Mouse (Mus musculus) embryonic facial prominence, embryonic 12.5 days (tissue): ENCODE measurements at regions not wholly inside any gene's neighbourhood (a gene's known extent, or its start where the extent isn't known, plus 50 kb on each side); places are given as distances from the start of the nearest gene placed in this dataset.

Experiments
- ATAC-seq: fragments of 200-750 bp; cut with Nextera tagmentation; 2 replicates; pipeline ENCODE4 v1.8.0; 2017; ENCODE audit not compliant: insufficient number of reproducible peaks, insufficient read depth, low FRiP score, low TSS enrichment
- H3K27ac ChIP-seq: fragments of 300-500 bp; sonication (generic); 2 replicates; pipeline ENCODE4 v1.5.1; 2016; ENCODE audit warnings: mild to moderate bottlenecking
- H3K27me3 ChIP-seq: fragments of 300-500 bp; sonication (generic); 2 replicates; pipeline ENCODE4 v1.6.1; 2016; ENCODE audit warnings: mild to moderate bottlenecking, moderate library complexity
- H3K36me3 ChIP-seq: fragments of 300-500 bp; sonication (generic); 2 replicates; pipeline ENCODE4 v1.6.1; 2016; ENCODE audit warnings: mild to moderate bottlenecking
- H3K4me1 ChIP-seq: fragments of 300-500 bp; sonication (generic); 2 replicates; pipeline ENCODE4 v1.6.1; 2016
- H3K4me2 ChIP-seq: fragments of 300-500 bp; sonication (generic); replicated peaks from 2 replicates; pipeline ENCODE4 v1.6.1; 2016; ENCODE audit warnings: mild to moderate bottlenecking, moderate library complexity
- H3K4me3 ChIP-seq: fragments of 300-500 bp; sonication (generic); 2 replicates; pipeline ENCODE4 v1.5.1; 2016; ENCODE audit warnings: mild to moderate bottlenecking
- H3K9ac ChIP-seq: fragments of 300-500 bp; sonication (generic); 2 replicates; pipeline ENCODE4 v1.6.1; 2016; ENCODE audit warnings: mild to moderate bottlenecking, moderate library complexity
- H3K9me3 ChIP-seq: fragments of 300-500 bp; sonication (generic); 2 replicates; pipeline ENCODE4 v1.6.1; 2016; ENCODE audit warnings: mild to moderate bottlenecking, moderate library complexity
- WGBS: fragments of 180-500 bp; shearing (Covaris S2); methylation state at CpG from one replicate; pipeline ENCODE4 v1.1.7; 2016; 5-methylcytosine and 5-hydroxymethylcytosine counted together

DNA sequence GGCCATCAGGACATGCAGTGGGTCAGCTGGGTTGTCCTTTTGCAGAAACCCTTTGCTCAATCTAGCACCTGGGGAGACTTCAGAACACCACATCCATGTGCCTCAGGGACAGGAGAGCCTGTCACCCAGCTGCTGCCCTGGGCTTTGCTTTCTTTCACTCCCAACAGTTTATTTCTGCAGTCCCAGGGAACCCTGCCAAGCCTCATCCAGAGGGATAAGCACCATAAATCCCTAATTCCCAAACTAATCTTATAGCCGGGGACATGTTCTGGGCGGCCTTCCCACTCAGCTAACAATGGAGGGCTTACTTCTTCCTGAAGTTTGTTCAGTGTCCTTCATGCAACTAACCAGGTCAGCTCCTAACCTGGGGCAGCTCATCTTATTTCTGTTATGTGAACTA is 325.0 kb upstream of the Gm5148 start:
- Histone ChIP-seq H3K27me3 (no peaks in the 10 kb centered on the region), H3K4me3 (no peak overlapping the region), H3K9me3 (no peaks in the 10 kb centered on the region), H3K36me3 (no peaks in the 10 kb centered on the region), H3K9ac (no peak overlapping the region), H3K4me2 (no peak overlapping the region), H3K4me1 (no peaks in the 10 kb centered on the region), H3K27ac (no peak overlapping the region)
- ATAC-seq, result no peak
- 70% methylated on average over 2 of the region's 2 CpGs for WGBS

DNA sequence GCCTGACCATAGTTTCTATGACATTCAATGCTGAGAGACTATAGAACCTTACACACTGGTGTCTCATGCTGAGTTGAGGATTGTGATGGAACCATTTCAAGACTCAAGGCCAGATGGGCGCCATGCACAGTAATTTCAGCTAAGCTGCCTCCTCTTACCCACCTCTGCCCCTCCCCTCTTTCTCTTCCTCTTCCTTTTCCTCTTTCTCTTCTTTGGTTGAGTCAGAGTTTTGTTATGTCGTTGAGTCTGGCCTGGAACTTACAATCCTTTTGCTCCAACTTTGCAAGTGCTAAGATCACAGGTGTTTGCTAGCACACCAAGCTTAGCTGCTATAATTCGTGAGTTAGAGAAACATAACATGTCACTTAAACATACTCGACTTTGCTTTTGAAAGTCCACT is 323.2 kb upstream of the Gm5148 start:
- H3K27me3 ChIP-seq, result no peaks in the 10 kb centered on the region
- no peaks in the 10 kb centered on the region for H3K4me1 ChIP-seq
- WGBS, result 84% methylated on average over 4 of the region's 4 CpGs
- H3K27ac ChIP-seq, result no peak overlapping the region
- H3K9ac ChIP-seq, result no peak overlapping the region
- ATAC-seq, result no peak
- H3K9me3 ChIP-seq, result no peaks in the 10 kb centered on the region
- no peaks in the 10 kb centered on the region for H3K36me3 ChIP-seq
- no peak overlapping the region for H3K4me3 ChIP-seq
- H3K4me2 ChIP-seq, result no peak overlapping the region

GRCm38 (mm10) chr3:38046611-38047010 is 322.3 kb upstream of the Gm5148 start:
- H3K27me3 ChIP-seq, result no peaks in the 10 kb centered on the region
- H3K4me2 ChIP-seq, result no peak overlapping the region
- H3K4me3 ChIP-seq, result no peak overlapping the region
- H3K9me3 ChIP-seq, result no peaks in the 10 kb centered on the region
- no peaks in the 10 kb centered on the region for H3K4me1 ChIP-seq
- no peak for ATAC-seq
- WGBS, result 75% methylated on average over 4 of the region's 4 CpGs
- H3K9ac ChIP-seq, result no peak overlapping the region
- no peaks in the 10 kb centered on the region for H3K36me3 ChIP-seq
- H3K27ac ChIP-seq, result no peak overlapping the region

GRCm38 (mm10) chr3:38045989-38046388 is 321.7 kb upstream of the Gm5148 start:
- no peak overlapping the region for H3K27ac ChIP-seq
- no peaks in the 10 kb centered on the region for H3K27me3 ChIP-seq
- no peaks in the 10 kb centered on the region for H3K36me3 ChIP-seq
- H3K4me1 ChIP-seq, result no peaks in the 10 kb centered on the region
- ATAC-seq, result no peak
- H3K9ac ChIP-seq, result no peak overlapping the region
- no peak overlapping the region for H3K4me2 ChIP-seq
- WGBS, result 76% methylated on average over 2 of the region's 2 CpGs
- no peaks in the 10 kb centered on the region for H3K9me3 ChIP-seq
- no peak overlapping the region for H3K4me3 ChIP-seq

GRCm38 (mm10) chr3:38045523-38045922 is 321.2 kb upstream of the Gm5148 start:
- H3K36me3 ChIP-seq, result no peaks in the 10 kb centered on the region
- no peak overlapping the region for H3K27ac ChIP-seq
- no peak overlapping the region for H3K9ac ChIP-seq
- no peak overlapping the region for H3K4me2 ChIP-seq
- ATAC-seq, result no peak
- 49% methylated on average over 6 of the region's 6 CpGs for WGBS
- no peaks in the 10 kb centered on the region for H3K9me3 ChIP-seq
- no peaks in the 10 kb centered on the region for H3K4me1 ChIP-seq
- H3K27me3 ChIP-seq, result no peaks in the 10 kb centered on the region
- no peak overlapping the region for H3K4me3 ChIP-seq

DNA sequence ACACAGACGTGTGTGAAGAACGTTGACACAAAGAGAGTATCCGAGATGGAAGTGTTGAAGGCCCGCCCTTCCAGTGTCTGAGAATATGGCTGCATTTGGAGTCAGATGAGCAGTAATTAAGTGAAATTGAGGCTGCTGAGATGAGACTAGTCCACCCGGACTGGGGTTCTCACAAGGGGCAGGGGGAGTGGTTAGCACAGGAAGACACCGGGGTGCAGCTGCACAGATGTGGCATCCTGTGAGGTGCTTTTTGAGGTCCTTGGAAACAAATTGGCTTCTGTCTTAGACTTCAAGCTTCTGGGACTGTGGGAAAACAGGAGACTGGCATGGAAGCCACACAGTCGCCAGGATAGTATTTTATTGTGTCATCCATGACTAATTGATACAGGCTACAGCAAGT is 320.0 kb upstream of the Gm5148 start:
- Histone ChIP-seq H3K9me3 (no peaks in the 10 kb centered on the region), H3K27me3 (no peaks in the 10 kb centered on the region), H3K4me1 (no peaks in the 10 kb centered on the region), H3K27ac (no peak overlapping the region), H3K4me2 (no peak overlapping the region), H3K4me3 (no peak overlapping the region), H3K9ac (no peak overlapping the region), H3K36me3 (no peaks in the 10 kb centered on the region)
- 65% methylated on average over 7 of the region's 7 CpGs for WGBS
- no peak for ATAC-seq

DNA sequence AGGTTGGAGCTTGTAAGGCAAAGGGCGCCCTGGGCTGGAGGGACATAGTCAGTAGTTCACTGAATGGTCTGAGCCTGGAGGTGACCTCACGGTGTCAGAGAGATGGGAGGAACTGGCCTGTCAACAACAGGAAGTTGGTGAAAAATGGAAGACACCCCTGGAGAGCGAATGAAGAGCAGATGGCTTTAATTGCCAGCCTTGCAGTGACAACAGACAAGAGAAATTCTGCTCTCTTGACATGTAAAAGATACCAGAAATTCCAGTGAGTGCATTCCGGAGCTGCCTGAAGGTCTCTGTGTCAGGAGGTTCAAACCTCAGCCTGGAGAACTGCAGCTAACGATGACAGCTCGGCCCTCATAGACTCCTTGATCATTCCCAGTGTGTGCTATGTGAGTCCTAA is 318.3 kb upstream of the Gm5148 start:
- Histone ChIP-seq H3K27ac (no peak overlapping the region), H3K4me2 (no peak overlapping the region), H3K9me3 (no peaks in the 10 kb centered on the region), H3K36me3 (no peaks in the 10 kb centered on the region), H3K27me3 (no peaks in the 10 kb centered on the region), H3K9ac (no peak overlapping the region), H3K4me1 (no peaks in the 10 kb centered on the region), H3K4me3 (no peak overlapping the region)
- 26% methylated on average over 6 of the region's 6 CpGs for WGBS
- ATAC-seq, result no peak

GRCm38 (mm10) chr3:38036131-38036530 is 311.8 kb upstream of the Gm5148 start:
- no peak for ATAC-seq

DNA sequence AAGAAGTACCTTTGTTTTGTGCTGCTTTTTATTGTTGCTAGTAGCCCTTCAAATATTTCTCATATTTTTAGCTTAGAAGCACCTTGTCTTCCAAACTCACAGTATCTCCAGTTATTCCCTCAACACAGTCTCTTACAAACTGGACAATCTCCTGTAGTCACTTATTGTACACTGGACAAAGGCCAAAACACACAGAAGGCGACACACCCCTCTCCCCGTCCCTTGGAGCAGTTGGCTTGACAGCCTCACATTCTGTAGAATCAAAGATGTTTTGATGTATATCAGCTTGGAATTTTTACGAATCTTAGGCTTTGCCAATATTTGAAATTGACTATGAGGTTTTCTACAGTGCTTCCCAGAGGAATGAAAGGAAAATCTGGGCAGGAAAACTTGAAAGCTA is 309.8 kb upstream of the Gm5148 start:
- Histone ChIP-seq H3K4me1 (no peaks in the 10 kb centered on the region), H3K27ac (no peak overlapping the region), H3K9me3 (no peaks in the 10 kb centered on the region), H3K4me2 (no peak overlapping the region), H3K27me3 (no peaks in the 10 kb centered on the region), H3K36me3 (no peaks in the 10 kb centered on the region), H3K9ac (no peak overlapping the region), H3K4me3 (no peak overlapping the region)
- ATAC-seq, result no peak
- WGBS, result 73% methylated on average over 3 of the region's 3 CpGs

More at GRCm38 (mm10) chr3:38036131-38036530, 311.8 kb upstream of the Gm5148 start:
- Histone ChIP-seq H3K36me3 (no peaks in the 10 kb centered on the region), H3K27me3 (no peaks in the 10 kb centered on the region), H3K9me3 (no peaks in the 10 kb centered on the region), H3K4me1 (no peaks in the 10 kb centered on the region), H3K4me3 (no peak overlapping the region), H3K27ac (no peak overlapping the region), H3K9ac (no peak overlapping the region), H3K4me2 (no peak overlapping the region)

- H3K27ac ChIP-seq, result peak overlapping the region; percentile 41; the same call in 1 of the 2 replicates
- H3K4me3 ChIP-seq, result no peak overlapping the region
- H3K9ac ChIP-seq, result no peak overlapping the region
- no peak overlapping the region for H3K4me2 ChIP-seq
- no peaks in the 10 kb centered on the region for H3K9me3 ChIP-seq
- no peak for ATAC-seq
- no peaks in the 10 kb centered on the region for H3K27me3 ChIP-seq
- WGBS, result 36% methylated on average over 1 of the region's 1 CpGs
- no peaks in the 10 kb centered on the region for H3K36me3 ChIP-seq
- peaks cover 5% of the 10 kb centered on the region; the same call in 1 of the 2 replicates for H3K4me1 ChIP-seq
Observed at GRCm38 (mm10) chr3:38014768-38015167, 290.5 kb upstream of the Gm5148 start.

DNA sequence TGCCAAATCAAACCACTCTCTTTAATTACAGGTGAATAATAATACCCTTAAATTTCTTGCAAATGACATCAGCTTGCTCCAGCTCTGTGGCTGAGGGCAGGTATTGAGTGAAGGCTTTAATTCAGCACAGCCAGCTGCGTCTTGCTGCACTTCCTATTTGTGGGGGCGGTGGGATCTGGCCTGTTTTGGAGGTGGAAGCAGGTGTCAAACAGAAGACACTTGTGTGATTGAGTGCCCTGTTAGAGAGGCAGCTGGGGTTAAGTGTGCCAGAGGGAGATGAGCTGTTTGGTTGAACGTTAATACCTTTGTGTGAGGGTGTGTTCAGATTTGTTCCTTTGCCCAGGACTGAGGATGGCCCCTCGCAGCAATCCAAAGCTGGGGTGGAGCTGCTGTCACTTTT is 284.9 kb upstream of the Gm5148 start:
- H3K4me2 ChIP-seq, result no peak overlapping the region
- no peak for ATAC-seq
- 42% methylated on average over 4 of the region's 4 CpGs for WGBS
- no peak overlapping the region for H3K4me3 ChIP-seq
- H3K27ac ChIP-seq, result no peak overlapping the region
- H3K27me3 ChIP-seq, result no peaks in the 10 kb centered on the region
- no peaks in the 10 kb centered on the region for H3K36me3 ChIP-seq
- no peaks in the 10 kb centered on the region for H3K9me3 ChIP-seq
- peaks cover 10% of the 10 kb centered on the region; the same call in 1 of the 2 replicates for H3K4me1 ChIP-seq
- H3K9ac ChIP-seq, result no peak overlapping the region

GRCm38 (mm10) chr3:38008321-38008720 is 284.0 kb upstream of the Gm5148 start:
- Histone ChIP-seq H3K9ac (no peak overlapping the region), H3K27me3 (no peaks in the 10 kb centered on the region), H3K9me3 (no peaks in the 10 kb centered on the region), H3K36me3 (no peaks in the 10 kb centered on the region), H3K4me3 (no peak overlapping the region), H3K4me2 (no peak overlapping the region), H3K4me1 (peaks cover 10% of the 10 kb centered on the region; the same call in 1 of the 2 replicates), H3K27ac (no peak overlapping the region)
- ATAC-seq, result no peak
- WGBS, result 78% methylated on average over 7 of the region's 7 CpGs

- 87% methylated on average over 1 of the region's 1 CpGs for WGBS
- no peak for ATAC-seq
- H3K4me1 ChIP-seq, result peaks cover 10% of the 10 kb centered on the region; the same call in 1 of the 2 replicates
- no peak overlapping the region for H3K9ac ChIP-seq
- H3K36me3 ChIP-seq, result no peaks in the 10 kb centered on the region
- no peak overlapping the region for H3K4me2 ChIP-seq
- H3K27me3 ChIP-seq, result no peaks in the 10 kb centered on the region
- no peaks in the 10 kb centered on the region for H3K9me3 ChIP-seq
- H3K4me3 ChIP-seq, result no peak overlapping the region
- no peak overlapping the region for H3K27ac ChIP-seq
Observed at GRCm38 (mm10) chr3:38007626-38008025, 283.3 kb upstream of the Gm5148 start.
